Mouse (Mus musculus): ENCODE measurements around the gene Nectin4. TPM values are rescaled to one million over a fixed set of nuclear protein-coding genes. Genes with fewer than 3 reads are reported as not detected.

The Nectin4 gene
- polyA plus RNA-seq, 1 experiment from 2014 or later: 18.7 TPM

- H3K79me2 ChIP-seq (ENCODE audit: inconsistent target): peaks cover 49% of the 10 kb centered on the region
- peak overlapping the region; percentile 94 for H3K4me3 ChIP-seq (ENCODE audit: inconsistent target)
- WGBS (ENCODE audit: missing documents): 0% methylated on average over 35 of the region's 39 CpGs
- peaks cover 46% of the 10 kb centered on the region for H3K36me3 ChIP-seq (ENCODE audit: inconsistent target)
- peak overlapping the region; percentile 86 for H3K27ac ChIP-seq
Observed at GRCm38 (mm10) chr1:171411492-171411941, 41.6 kb downstream of the Nectin4 start.

GRCm38 (mm10) chr1:171412001-171412441 lies 42.1 kb downstream of the Nectin4 start:
- Histone ChIP-seq H3K36me3 (ENCODE audit: inconsistent target) (peaks cover 46% of the 10 kb centered on the region), H3K4me3 (ENCODE audit: inconsistent target) (peak overlapping the region; percentile 94), H3K79me2 (ENCODE audit: inconsistent target) (peaks cover 49% of the 10 kb centered on the region), H3K27ac (peak overlapping the region; percentile 86)
- WGBS (ENCODE audit: missing documents): 0% methylated on average over 20 of the region's 20 CpGs

GRCm38 (mm10) chr1:171412446-171412845 lies 42.5 kb downstream of the Nectin4 start:
- peaks cover 46% of the 10 kb centered on the region for H3K36me3 ChIP-seq (ENCODE audit: inconsistent target)
- 56% methylated on average over 3 of the region's 3 CpGs for WGBS (ENCODE audit: missing documents)
- H3K4me3 ChIP-seq (ENCODE audit: inconsistent target): peak overlapping the region; percentile 94
- peak overlapping the region; percentile 86 for H3K27ac ChIP-seq
- H3K79me2 ChIP-seq (ENCODE audit: inconsistent target): peaks cover 49% of the 10 kb centered on the region

GRCm38 (mm10) chr1:171413608-171414007 lies 43.7 kb downstream of the Nectin4 start:
- 80% methylated on average over 8 of the region's 8 CpGs for WGBS (ENCODE audit: missing documents)
- peaks cover 47% of the 10 kb centered on the region for H3K36me3 ChIP-seq (ENCODE audit: inconsistent target)
- no peak overlapping the region for H3K4me3 ChIP-seq (ENCODE audit: inconsistent target)
- H3K27ac ChIP-seq: no peak overlapping the region
- H3K79me2 ChIP-seq (ENCODE audit: inconsistent target): peaks cover 49% of the 10 kb centered on the region

GRCm38 (mm10) chr1:171418660-171419059 lies 48.8 kb downstream of the Nectin4 start, which contains the start of gene Tstd1:
Tstd1 (plus strand) TSS chr1:171418872.
- WGBS (ENCODE audit: missing documents): 96% methylated on average over 4 of the region's 5 CpGs
- Histone ChIP-seq H3K79me2 (ENCODE audit: inconsistent target) (peaks cover 25% of the 10 kb centered on the region), H3K4me3 (ENCODE audit: inconsistent target) (no peak within 1 kb of the TSS), H3K27ac (no peak within 1 kb of the TSS), H3K36me3 (ENCODE audit: inconsistent target) (peaks cover 58% of the 10 kb centered on the region)

GRCm38 (mm10) chr1:171419291-171419882 lies 49.5 kb downstream of the Nectin4 start:
- Histone ChIP-seq H3K79me2 (ENCODE audit: inconsistent target) (peaks cover 17% of the 10 kb centered on the region), H3K4me3 (ENCODE audit: inconsistent target) (no peak overlapping the region), H3K36me3 (ENCODE audit: inconsistent target) (peaks cover 53% of the 10 kb centered on the region), H3K27ac (no peak overlapping the region)
- 89% methylated on average over 10 of the region's 12 CpGs for WGBS (ENCODE audit: missing documents)

GRCm38 (mm10) chr1:171419905-171420304 lies 50.0 kb downstream of the Nectin4 start:
- WGBS (ENCODE audit: missing documents): 100% methylated on average over 5 of the region's 5 CpGs
- H3K4me3 ChIP-seq (ENCODE audit: inconsistent target): no peak overlapping the region
- peaks cover 49% of the 10 kb centered on the region for H3K36me3 ChIP-seq (ENCODE audit: inconsistent target)
- no peak overlapping the region for H3K27ac ChIP-seq
- peaks cover 12% of the 10 kb centered on the region for H3K79me2 ChIP-seq (ENCODE audit: inconsistent target)

GRCm38 (mm10) chr1:171422504-171423095 lies 52.7 kb downstream of the Nectin4 start:
- no peak overlapping the region for H3K27ac ChIP-seq
- 84% methylated on average over 8 of the region's 8 CpGs for WGBS (ENCODE audit: missing documents)
- H3K36me3 ChIP-seq (ENCODE audit: inconsistent target): peaks cover 23% of the 10 kb centered on the region
- no peaks in the 10 kb centered on the region for H3K79me2 ChIP-seq (ENCODE audit: inconsistent target)
- H3K4me3 ChIP-seq (ENCODE audit: inconsistent target): no peak overlapping the region

- WGBS (ENCODE audit: missing documents): 88% methylated on average over 5 of the region's 5 CpGs
- no peaks in the 10 kb centered on the region for H3K79me2 ChIP-seq (ENCODE audit: inconsistent target)
- no peak overlapping the region for H3K4me3 ChIP-seq (ENCODE audit: inconsistent target)
- no peak overlapping the region for H3K27ac ChIP-seq
- H3K36me3 ChIP-seq (ENCODE audit: inconsistent target): peaks cover 3% of the 10 kb centered on the region; the same call in 1 of the 2 replicates
Observed at GRCm38 (mm10) chr1:171424638-171425037, 54.7 kb downstream of the Nectin4 start.

- Histone ChIP-seq H3K4me3 (ENCODE audit: inconsistent target) (no peak overlapping the region), H3K27ac (no peak overlapping the region), H3K36me3 (ENCODE audit: inconsistent target) (no peaks in the 10 kb centered on the region), H3K79me2 (ENCODE audit: inconsistent target) (no peaks in the 10 kb centered on the region)
- WGBS (ENCODE audit: missing documents): 93% methylated on average over 4 of the region's 4 CpGs
Observed at GRCm38 (mm10) chr1:171425126-171425525, 55.2 kb downstream of the Nectin4 start.

GRCm38 (mm10) chr1:171432158-171432557 lies 62.3 kb downstream of the Nectin4 start:
- Histone ChIP-seq H3K4me3 (ENCODE audit: inconsistent target) (no peak overlapping the region), H3K36me3 (ENCODE audit: inconsistent target) (no peaks in the 10 kb centered on the region), H3K79me2 (ENCODE audit: inconsistent target) (no peaks in the 10 kb centered on the region), H3K27ac (no peak overlapping the region)
- 85% methylated on average over 5 of the region's 5 CpGs for WGBS (ENCODE audit: missing documents)

GRCm38 (mm10) chr1:171435288-171435814 lies 65.5 kb downstream of the Nectin4 start:
- Histone ChIP-seq H3K4me3 (ENCODE audit: inconsistent target) (no peak overlapping the region), H3K27ac (no peak overlapping the region), H3K79me2 (ENCODE audit: inconsistent target) (no peaks in the 10 kb centered on the region), H3K36me3 (ENCODE audit: inconsistent target) (no peaks in the 10 kb centered on the region)
- WGBS (ENCODE audit: missing documents): 88% methylated on average over 7 of the region's 7 CpGs

- Histone ChIP-seq H3K79me2 (ENCODE audit: inconsistent target) (no peaks in the 10 kb centered on the region), H3K27ac (no peak overlapping the region), H3K4me3 (ENCODE audit: inconsistent target) (no peak overlapping the region), H3K36me3 (ENCODE audit: inconsistent target) (no peaks in the 10 kb centered on the region)
- WGBS (ENCODE audit: missing documents): 100% methylated on average over 1 of the region's 1 CpGs
Observed at GRCm38 (mm10) chr1:171435974-171436373, 66.1 kb downstream of the Nectin4 start.

- Histone ChIP-seq H3K27ac (no peak within 1 kb of the TSS), H3K36me3 (ENCODE audit: inconsistent target) (no peaks in the 10 kb centered on the region), H3K4me3 (ENCODE audit: inconsistent target) (peak within 1 kb of the TSS; percentile 37), H3K79me2 (ENCODE audit: inconsistent target) (no peaks in the 10 kb centered on the region)
- WGBS (ENCODE audit: missing documents): 6% methylated on average over 44 of the region's 46 CpGs
Observed at GRCm38 (mm10) chr1:171437264-171438013, 67.5 kb downstream of the Nectin4 start, which contains the start of gene F11r. F11r (plus strand) TSS chr1:171437535.

All from macrophage (primary cell).